Mouse (Mus musculus): Measurements from ENCODE around the gene Cd69.

DNA sequence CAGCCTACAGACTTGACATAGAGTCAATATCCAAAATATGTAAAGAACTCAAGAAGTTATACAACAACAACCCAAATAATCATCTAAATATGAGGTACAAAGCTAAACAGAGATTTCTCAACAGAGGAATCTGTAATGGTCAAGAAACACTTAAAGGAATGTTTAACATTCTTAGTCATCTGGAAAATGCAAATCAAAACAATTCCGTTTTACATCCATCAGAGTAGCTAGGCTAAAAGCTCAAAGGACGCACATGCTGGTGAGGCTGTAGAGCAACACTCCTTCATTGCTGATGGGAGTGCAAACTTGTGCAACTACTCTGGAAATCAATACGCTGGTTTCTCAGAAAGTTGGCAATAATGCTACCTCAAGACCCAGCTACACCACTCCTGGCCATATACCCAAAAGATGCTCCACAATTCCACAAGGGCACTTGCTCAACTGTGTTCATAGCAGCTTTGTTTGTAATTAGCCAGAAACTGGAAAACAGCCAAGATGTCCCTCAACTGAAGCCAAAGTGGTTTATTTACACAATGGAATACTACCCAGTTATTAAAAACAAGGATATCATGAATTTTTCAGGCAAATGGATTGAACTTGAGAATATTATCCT lies 52.9 kb downstream of the Cd69 start:
- TF ChIP-seq CTCF (IDR thresholded peaks at IDR 0.05; ENCODE audit: borderline replicate concordance, insufficient read depth, low read depth, low read length): no peak
- TF ChIP-seq POLR2A (IDR thresholded peaks at IDR 0.05; ENCODE audit: borderline replicate concordance, insufficient read depth, low read length): no peak

Measured in cerebellum, adult 2 months (tissue).